ENCODE assay signal across 21 mouse cellular contexts in the genomic region with DNA sequence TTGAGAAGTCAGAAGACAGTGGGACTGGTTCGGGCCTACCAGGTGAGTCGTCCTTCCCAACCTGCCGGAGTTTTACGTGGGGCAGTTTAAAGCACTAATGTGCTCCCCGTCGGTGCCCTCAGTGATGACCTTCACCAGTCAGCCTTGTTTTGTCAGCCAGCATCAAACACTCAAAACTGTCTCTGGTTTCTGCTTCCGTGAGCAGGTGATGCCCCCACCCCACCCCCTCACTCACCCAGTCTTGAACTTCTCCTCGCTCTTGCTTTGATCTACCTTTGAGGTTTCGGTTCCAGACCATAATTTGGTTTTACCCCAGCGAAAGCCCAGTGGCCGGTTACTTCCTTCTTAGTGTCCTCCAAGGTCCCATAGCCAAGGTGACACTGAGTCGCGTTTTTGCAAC. TPM values are rescaled to one million over a fixed set of nuclear protein-coding genes. Genes with fewer than 3 reads are reported as not detected.
DNase-seq lines count a peak whose midpoint lies in the region; ATAC-seq and TF ChIP-seq lines count a peak whose summit lies in the region.
"Had no signal": no experiment of that assay in that cellular context is flagged by ENCODE, and none has a peak within 500 bp of the region (broad histone marks: within the 10 kb centered on the region; RNA-seq: fewer than 3 reads in every experiment).

No protein-coding gene starts in this region.

- 79% methylated on average over 13 of the region's 13 CpGs for WGBS in liver, postnatal 0 days (ENCODE audit: insufficient replicate concordance)

- no peak overlapping the region for H3K4me3 ChIP-seq in liver, postnatal 0 days (ENCODE audit: low read depth, low read length)
- H3K4me3 ChIP-seq: gastrocnemius, adult 2 months; heart, embryonic 10.5 days; limb, embryonic 12.5 days; liver, embryonic 12.5 days; midbrain, embryonic 15.5 days; myocyte had no signal

- TF ChIP-seq EP300 in liver, postnatal 0 days (IDR thresholded peaks at IDR 0.05; ENCODE audit: low read depth) = no peak

- no peaks in the 10 kb centered on the region for H3K9me3 ChIP-seq in liver, postnatal 0 days (ENCODE audit: low read length)
- H3K9me3 ChIP-seq: heart, embryonic 10.5 days; limb, embryonic 12.5 days; liver, embryonic 12.5 days; midbrain, embryonic 15.5 days had no signal

- H3K36me3 ChIP-seq in liver, postnatal 0 days (replicated peaks; ENCODE audit: insufficient read depth, low read length) = peaks cover 47% of the 10 kb centered on the region

- DNase-seq in liver, postnatal 0 days = no peak
- no peak for DNase-seq in liver
- peak; percentile 65 for DNase-seq in CD4-positive, CD25-positive, alpha-beta regulatory T cell, adult 2 months (ENCODE audit: low read depth, low spot score)
- peak; percentile 52 for DNase-seq in T-cell, adult 2 months (ENCODE audit: low spot score)
- peak; percentile 62 for DNase-seq in naive thymus-derived CD4-positive, alpha-beta T cell, adult 2 months (ENCODE audit: low read depth)
- no peak for DNase-seq in lung, postnatal 36 days
- no peak for DNase-seq in layer of hippocampus, adult 9-10 months (ENCODE audit: low spot score)
- DNase-seq: adrenal gland, adult 8-10 months; cerebellum, adult 2 months; cerebellum, postnatal 36 days; layer of hippocampus, postnatal 36 days; lung, adult 2 months; lung, postnatal 14 days had no signal

- TF ChIP-seq CTCF in liver, postnatal 0 days (IDR thresholded peaks at IDR 0.05; ENCODE audit: low read depth) = no peak

- no peaks in the 10 kb centered on the region for H3K27me3 ChIP-seq in liver, postnatal 0 days (ENCODE audit: insufficient read depth, low read length)
- H3K27me3 ChIP-seq: limb, embryonic 12.5 days; liver, embryonic 12.5 days; midbrain, embryonic 15.5 days had no signal

- peaks cover 37% of the 10 kb centered on the region for H3K4me1 ChIP-seq in liver, postnatal 0 days (ENCODE audit: insufficient read depth)
- H3K4me1 ChIP-seq: limb, embryonic 12.5 days; midbrain, embryonic 15.5 days had no signal

- H3K9ac ChIP-seq in liver, postnatal 0 days (replicated peaks) = no peak overlapping the region
- H3K9ac ChIP-seq: limb, embryonic 12.5 days; liver, embryonic 12.5 days; midbrain, embryonic 15.5 days had no signal

- ATAC-seq in liver, postnatal 0 days = no peak
- ATAC-seq: forebrain, embryonic 14.5 days; hindbrain, embryonic 16.5 days; liver, embryonic 12.5 days; midbrain, embryonic 15.5 days had no signal

- H3K4me2 ChIP-seq in liver, postnatal 0 days (ENCODE audit: low read depth, low read length) = no peak overlapping the region
- H3K4me2 ChIP-seq: limb, embryonic 12.5 days; liver, embryonic 12.5 days; midbrain, embryonic 15.5 days had no signal

- H3K27ac ChIP-seq in liver, postnatal 0 days (ENCODE audit: low read depth) = peak overlapping the region; percentile 44; the same call in 1 of the 2 replicates
- H3K27ac ChIP-seq: heart, embryonic 10.5 days; limb, embryonic 12.5 days; liver, embryonic 12.5 days; midbrain, embryonic 15.5 days had no signal

RNA-seq across cellular contexts. Expression of gene Wbp1l, which starts 7.8 kb away (rescaled TPM):
- polyA plus RNA-seq in liver, postnatal 0 days (2015; fragmentation: Nextera tagmentation; extraction: Ambion mirVana) = 40.4 and 48.8 TPM in 2 replicates

RNA-seq across cellular contexts. Expression of gene Sfxn2, which starts 33.6 kb away (rescaled TPM):
- polyA plus RNA-seq in liver, postnatal 0 days (2015; fragmentation: Nextera tagmentation; extraction: Ambion mirVana) = 63.0 and 63.4 TPM in 2 replicates

RNA-seq across cellular contexts. Expression of gene Arl3, which starts 33.7 kb away (rescaled TPM):
- polyA plus RNA-seq in liver, postnatal 0 days (2015; fragmentation: Nextera tagmentation; extraction: Ambion mirVana) = 17.0 and 17.1 TPM in 2 replicates

Comparison
In these comparisons a context has a peak if more than half of its experiments do, and no peak if none do; other contexts are left out.
1. DNase-seq: peak in CD4-positive, CD25-positive, alpha-beta regulatory T cell, adult 2 months (single experiment), T-cell, adult 2 months (single experiment) and naive thymus-derived CD4-positive, alpha-beta T cell, adult 2 months (single experiment); none in liver, postnatal 0 days (single experiment), liver (single experiment), lung, postnatal 36 days (single experiment) and layer of hippocampus, adult 9-10 months (single experiment).